Mouse (Mus musculus) C2C12 (cell line): ENCODE results near the gene Dpp8.

Experiments used
- CTCF ChIP-seq: IDR thresholded peaks from one replicate; pipeline ENCODE4 v1.5.1; 2011; ENCODE audit not compliant: control insufficient read depth, insufficient read depth, insufficient read length
- FOSL1 ChIP-seq: IDR thresholded peaks from one replicate; pipeline ENCODE4 v1.8.0; 2011; ENCODE audit warnings: mild to moderate bottlenecking, low read length; ENCODE audit not compliant: poor library complexity, insufficient read depth, severe bottlenecking
- MAX ChIP-seq: IDR thresholded peaks from one replicate; pipeline ENCODE4 v1.6.1; 2011; ENCODE audit warnings: mild to moderate bottlenecking, control low read depth
- MYOG ChIP-seq: IDR thresholded peaks from one replicate; pipeline ENCODE4 v1.6.1; 2011; ENCODE audit not compliant: control insufficient read depth, insufficient read length; ENCODE audit errors: extremely low read depth
- USF1 ChIP-seq: IDR thresholded peaks from one replicate; pipeline ENCODE4 v1.6.1; 2011; ENCODE audit warnings: low read depth, mild to moderate bottlenecking, control low read depth, moderate library complexity

DNA sequence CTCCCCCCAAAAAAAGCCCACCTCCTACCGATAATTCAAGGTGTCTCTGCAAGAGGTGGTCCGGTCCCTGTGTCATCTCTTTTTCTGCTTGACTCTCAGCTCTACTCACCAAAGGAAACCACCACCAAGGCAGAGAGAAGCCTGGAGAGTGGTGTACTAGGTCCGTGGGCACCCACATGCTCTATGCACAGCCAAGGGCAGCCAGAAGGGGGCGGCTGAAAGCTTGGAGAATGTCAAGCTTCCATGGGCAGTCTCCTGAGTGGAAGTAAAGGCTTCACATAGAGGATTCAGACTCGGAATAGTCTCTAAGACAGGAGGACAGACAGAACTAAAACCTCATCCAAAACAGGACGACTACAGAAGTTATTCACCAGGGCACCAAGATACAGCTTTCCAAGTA, 20.9 kb upstream of the Dpp8 start:
- no peak for TF ChIP-seq MYOG
- no peak for TF ChIP-seq CTCF
- TF ChIP-seq MAX, result no peak
- no peak for TF ChIP-seq USF1
- TF ChIP-seq FOSL1, result no peak
